Mouse (Mus musculus): Measurements from ENCODE around the gene Vti1a. TPM values are rescaled to one million over a fixed set of nuclear protein-coding genes. Genes with fewer than 3 reads are reported as not detected.

The Vti1a gene
- polyA plus RNA-seq, 1 experiment from 2014 or later = 17.9 TPM

- Histone ChIP-seq H3K27me3 (replicated peaks; ENCODE audit: insufficient read depth, low read length) (no peaks in the 10 kb centered on the region), H3K36me3 (ENCODE audit: insufficient read depth, low read length) (no peaks in the 10 kb centered on the region), H3K4me1 (ENCODE audit: insufficient read depth, low read depth, low read length) (no peaks in the 10 kb centered on the region), H3K27ac (ENCODE audit: low read length) (no peak overlapping the region), H3K4me2 (replicated peaks; ENCODE audit: low read depth, low read length) (no peak overlapping the region), H3K4me3 (ENCODE audit: low read depth, low read length) (no peak overlapping the region), H3K9me3 (ENCODE audit: low read length) (no peaks in the 10 kb centered on the region), H3K9ac (replicated peaks; ENCODE audit: low read depth) (no peak overlapping the region)
- TF ChIP-seq CTCF (IDR thresholded peaks at IDR 0.05) = no peak
- TF ChIP-seq EP300 (IDR thresholded peaks at IDR 0.05) = no peak
- DNase-seq (ENCODE audit: low spot score) (no peak), ATAC-seq (no peak)
- WGBS = 92% methylated on average over 6 of the region's 6 CpGs
Measured at GRCm38 (mm10) chr19:55550176-55550575, 234.1 kb downstream of the Vti1a start.

GRCm38 (mm10) chr19:55552339-55552738 is 236.2 kb downstream of the Vti1a start:
- H3K36me3 ChIP-seq (ENCODE audit: insufficient read depth, low read length) = no peaks in the 10 kb centered on the region
- H3K4me1 ChIP-seq (ENCODE audit: insufficient read depth, low read depth, low read length) = no peaks in the 10 kb centered on the region
- ATAC-seq = no peak
- H3K4me3 ChIP-seq (ENCODE audit: low read depth, low read length) = no peak overlapping the region
- no peaks in the 10 kb centered on the region for H3K9me3 ChIP-seq (ENCODE audit: low read length)
- no peak overlapping the region for H3K4me2 ChIP-seq (replicated peaks; ENCODE audit: low read depth, low read length)
- TF ChIP-seq EP300 (IDR thresholded peaks at IDR 0.05) (no peak), CTCF (IDR thresholded peaks at IDR 0.05) (no peak)
- H3K27ac ChIP-seq (ENCODE audit: low read length) = no peak overlapping the region
- 67% methylated on average over 7 of the region's 7 CpGs for WGBS
- no peaks in the 10 kb centered on the region for H3K27me3 ChIP-seq (replicated peaks; ENCODE audit: insufficient read depth, low read length)
- DNase-seq (ENCODE audit: low spot score) = no peak
- H3K9ac ChIP-seq (replicated peaks; ENCODE audit: low read depth) = no peak overlapping the region

- 85% methylated on average over 7 of the region's 7 CpGs for WGBS
- no peak overlapping the region for H3K4me3 ChIP-seq (ENCODE audit: low read depth, low read length)
- H3K9me3 ChIP-seq (ENCODE audit: low read length) = no peaks in the 10 kb centered on the region
- no peak for TF ChIP-seq CTCF (IDR thresholded peaks at IDR 0.05)
- TF ChIP-seq EP300 (IDR thresholded peaks at IDR 0.05) = no peak
- no peaks in the 10 kb centered on the region for H3K27me3 ChIP-seq (replicated peaks; ENCODE audit: insufficient read depth, low read length)
- no peak for ATAC-seq
- no peak overlapping the region for H3K27ac ChIP-seq (ENCODE audit: low read length)
- DNase-seq (ENCODE audit: low spot score) = no peak
- no peak overlapping the region for H3K4me2 ChIP-seq (replicated peaks; ENCODE audit: low read depth, low read length)
- H3K36me3 ChIP-seq (ENCODE audit: insufficient read depth, low read length) = no peaks in the 10 kb centered on the region
- no peak overlapping the region for H3K9ac ChIP-seq (replicated peaks; ENCODE audit: low read depth)
- no peaks in the 10 kb centered on the region for H3K4me1 ChIP-seq (ENCODE audit: insufficient read depth, low read depth, low read length)
Measured at GRCm38 (mm10) chr19:55552861-55553260, 236.8 kb downstream of the Vti1a start.

- DNase-seq (ENCODE audit: low spot score) (no peak), ATAC-seq (no peak)
- H3K36me3 ChIP-seq (ENCODE audit: insufficient read depth, low read length) = no peaks in the 10 kb centered on the region
- no peak overlapping the region for H3K4me3 ChIP-seq (ENCODE audit: low read depth, low read length)
- no peak overlapping the region for H3K9ac ChIP-seq (replicated peaks; ENCODE audit: low read depth)
- H3K4me2 ChIP-seq (replicated peaks; ENCODE audit: low read depth, low read length) = no peak overlapping the region
- no peaks in the 10 kb centered on the region for H3K4me1 ChIP-seq (ENCODE audit: insufficient read depth, low read depth, low read length)
- no peaks in the 10 kb centered on the region for H3K9me3 ChIP-seq (ENCODE audit: low read length)
- TF ChIP-seq CTCF (IDR thresholded peaks at IDR 0.05) = no peak
- no peak for TF ChIP-seq EP300 (IDR thresholded peaks at IDR 0.05)
- H3K27me3 ChIP-seq (replicated peaks; ENCODE audit: insufficient read depth, low read length) = no peaks in the 10 kb centered on the region
- 72% methylated on average over 5 of the region's 5 CpGs for WGBS
- no peak overlapping the region for H3K27ac ChIP-seq (ENCODE audit: low read length)
Measured at GRCm38 (mm10) chr19:55554295-55554694, 238.2 kb downstream of the Vti1a start.

- 85% methylated on average over 9 of the region's 9 CpGs for WGBS
- ATAC-seq = no peak
- H3K9me3 ChIP-seq (ENCODE audit: low read length) = no peaks in the 10 kb centered on the region
- no peaks in the 10 kb centered on the region for H3K36me3 ChIP-seq (ENCODE audit: insufficient read depth, low read length)
- no peak overlapping the region for H3K9ac ChIP-seq (replicated peaks; ENCODE audit: low read depth)
- no peaks in the 10 kb centered on the region for H3K27me3 ChIP-seq (replicated peaks; ENCODE audit: insufficient read depth, low read length)
- H3K4me2 ChIP-seq (replicated peaks; ENCODE audit: low read depth, low read length) = no peak overlapping the region
- no peak overlapping the region for H3K27ac ChIP-seq (ENCODE audit: low read length)
- H3K4me3 ChIP-seq (ENCODE audit: low read depth, low read length) = no peak overlapping the region
- no peak for DNase-seq (ENCODE audit: low spot score)
- TF ChIP-seq EP300 (IDR thresholded peaks at IDR 0.05) (no peak), CTCF (IDR thresholded peaks at IDR 0.05) (no peak)
- no peaks in the 10 kb centered on the region for H3K4me1 ChIP-seq (ENCODE audit: insufficient read depth, low read depth, low read length)
Measured at GRCm38 (mm10) chr19:55554703-55555102, 238.6 kb downstream of the Vti1a start.

- Histone ChIP-seq H3K36me3 (ENCODE audit: insufficient read depth, low read length) (no peaks in the 10 kb centered on the region), H3K27me3 (replicated peaks; ENCODE audit: insufficient read depth, low read length) (no peaks in the 10 kb centered on the region), H3K4me3 (ENCODE audit: low read depth, low read length) (no peak overlapping the region), H3K9me3 (ENCODE audit: low read length) (no peaks in the 10 kb centered on the region), H3K27ac (ENCODE audit: low read length) (no peak overlapping the region), H3K9ac (replicated peaks; ENCODE audit: low read depth) (no peak overlapping the region), H3K4me1 (ENCODE audit: insufficient read depth, low read depth, low read length) (no peaks in the 10 kb centered on the region), H3K4me2 (replicated peaks; ENCODE audit: low read depth, low read length) (peak overlapping the region; percentile 25; the same call in 1 of the 2 replicates)
- ATAC-seq (peak; percentile 54), DNase-seq (ENCODE audit: low spot score) (peak; percentile 27)
- TF ChIP-seq CTCF (IDR thresholded peaks at IDR 0.05) (no peak), EP300 (IDR thresholded peaks at IDR 0.05) (no peak)
- 34% methylated on average over 20 of the region's 21 CpGs for WGBS
Measured at GRCm38 (mm10) chr19:55556168-55556999, 240.3 kb downstream of the Vti1a start.

Data from lung, postnatal 0 days (tissue).